9 mouse cellular contexts compared by ENCODE assay signal in the genomic region with DNA sequence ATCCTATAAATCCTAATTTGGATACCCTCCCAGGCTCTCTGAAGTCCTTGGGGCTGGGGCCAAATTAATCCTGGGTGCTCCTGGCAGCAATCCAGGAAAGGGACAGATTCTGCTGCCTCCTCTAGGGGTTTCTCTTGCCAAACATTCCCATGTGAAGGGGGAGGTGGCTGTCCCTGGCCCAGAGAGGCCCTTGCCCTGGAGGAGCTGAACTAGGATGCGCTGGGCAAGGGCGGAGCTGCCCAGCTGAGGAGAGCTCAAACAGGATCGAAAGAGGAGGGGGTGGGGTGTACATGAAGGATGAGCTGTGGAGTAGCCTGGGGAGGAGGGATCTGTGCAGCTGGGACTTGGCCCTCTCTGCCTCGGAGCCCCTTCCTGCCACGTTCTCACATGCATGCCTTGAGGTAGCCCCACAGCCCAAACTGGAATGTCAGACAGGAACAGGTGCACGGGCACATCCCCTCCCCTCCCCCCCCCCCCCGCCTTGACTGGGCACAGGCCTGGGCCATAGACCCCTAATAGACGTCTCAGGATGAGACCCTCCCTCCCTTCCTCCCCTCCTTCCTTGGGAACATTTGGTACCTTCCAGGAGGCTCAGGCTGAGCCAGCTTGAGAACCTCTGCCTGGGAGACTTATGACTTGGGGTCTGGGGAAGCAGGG.
DNase-seq lines count a peak whose midpoint lies in the region; ATAC-seq lines count a peak whose summit lies in the region.
"Had no signal": no experiment of that assay in that cellular context is flagged by ENCODE, and none has a peak within 500 bp of the region (broad histone marks: within the 10 kb centered on the region; RNA-seq: fewer than 3 reads in every experiment).

No protein-coding gene starts in this region.

- no peak overlapping the region for H3K27ac ChIP-seq in embryonic facial prominence, embryonic 15.5 days (replicated peaks)
- no peak overlapping the region for H3K27ac ChIP-seq in limb, embryonic 13.5 days
- H3K27ac ChIP-seq: layer of hippocampus, adult 2 months had no signal

- peak; percentile 65 to 79 for DNase-seq in cerebellum, postnatal 10 days
- DNase-seq in cerebellum, adult 18-20 months, result no peak
- peak; percentile 57 for DNase-seq in neural tube, embryonic 10.5 days (ENCODE audit: extremely low spot score, low spot score)
- DNase-seq in adipocyte (ENCODE audit: low spot score), result no peak
- DNase-seq in testis, postnatal 14 days (ENCODE audit: low spot score), result no peak
- no peak for DNase-seq in frontal cortex, postnatal 36 days (ENCODE audit: low spot score in 2 of 2)

- H3K9me3 ChIP-seq in embryonic facial prominence, embryonic 15.5 days (replicated peaks), result 0 out of 2 replicates have a peak, but pooled peaks cover under 1% of the 10 kb centered on the region
- no peaks in the 10 kb centered on the region for H3K9me3 ChIP-seq in limb, embryonic 13.5 days

- H3K9ac ChIP-seq in embryonic facial prominence, embryonic 15.5 days, result no peak overlapping the region
- H3K9ac ChIP-seq in limb, embryonic 13.5 days, result no peak overlapping the region

- no peaks in the 10 kb centered on the region for H3K36me3 ChIP-seq in embryonic facial prominence, embryonic 15.5 days
- H3K36me3 ChIP-seq in limb, embryonic 13.5 days, result no peaks in the 10 kb centered on the region

- 4% methylated on average over 7 of the region's 8 CpGs for WGBS in embryonic facial prominence, embryonic 15.5 days
- WGBS in limb, embryonic 13.5 days, result 3% methylated on average over 6 of the region's 8 CpGs

- peak; percentile 46 for ATAC-seq in embryonic facial prominence, embryonic 15.5 days (ENCODE audit: insufficient number of reproducible peaks, low FRiP score, low TSS enrichment, low read depth)
- ATAC-seq in limb, embryonic 13.5 days (ENCODE audit: low FRiP score, low read depth), result peak; percentile 32

- H3K4me3 ChIP-seq in embryonic facial prominence, embryonic 15.5 days (replicated peaks), result no peak overlapping the region
- no peak overlapping the region for H3K4me3 ChIP-seq in limb, embryonic 13.5 days
- H3K4me3 ChIP-seq: layer of hippocampus, adult 2 months had no signal

- H3K27me3 ChIP-seq in embryonic facial prominence, embryonic 15.5 days, result peaks cover 19% of the 10 kb centered on the region
- peaks cover 33% of the 10 kb centered on the region for H3K27me3 ChIP-seq in limb, embryonic 13.5 days

- H3K4me1 ChIP-seq in embryonic facial prominence, embryonic 15.5 days, result peaks cover 32% of the 10 kb centered on the region
- H3K4me1 ChIP-seq in limb, embryonic 13.5 days, result peaks cover 20% of the 10 kb centered on the region

- H3K4me2 ChIP-seq in embryonic facial prominence, embryonic 15.5 days (replicated peaks), result no peak overlapping the region
- H3K4me2 ChIP-seq in limb, embryonic 13.5 days (replicated peaks), result no peak overlapping the region

Comparison
In these comparisons a context has a peak if more than half of its experiments do, and no peak if none do; other contexts are left out.
1. DNase-seq: peak in cerebellum, postnatal 10 days (2 of 2) and neural tube, embryonic 10.5 days (single experiment); none in cerebellum, adult 18-20 months (0 of 2), adipocyte (single experiment), testis, postnatal 14 days (single experiment) and frontal cortex, postnatal 36 days (0 of 2).